Mouse (Mus musculus) spleen, postnatal 4 days (tissue): Measurements from ENCODE around the gene Opn3.
A peak's percentile ranks its signal among the peaks of the same experiment; 100 is the strongest.

Source experiments
- DNase-seq, 2 experiments: peaks; one replicate each; pipeline ENCODE4 v3.0.0; 2022; ENCODE audit warnings: low spot score in 2 of 2

The Opn3 gene

GRCm38 (mm10) chr1:175659900-175660299 is 32.7 kb downstream of the Opn3 start:
- DNase-seq = no peak

GRCm38 (mm10) chr1:175648615-175649014 is 44.0 kb downstream of the Opn3 start:
- DNase-seq = no peak

- DNase-seq = no peak
Measured at GRCm38 (mm10) chr1:175646952-175647351, 45.6 kb downstream of the Opn3 start.

GRCm38 (mm10) chr1:175643496-175644265 is 48.9 kb downstream of the Opn3 start:
- DNase-seq = no peak

- no peak for DNase-seq
Measured at GRCm38 (mm10) chr1:175640435-175641150, 52.0 kb downstream of the Opn3 start.

- DNase-seq = no peak
Measured at GRCm38 (mm10) chr1:175639072-175639471, 53.5 kb downstream of the Opn3 start.

GRCm38 (mm10) chr1:175637677-175638076 is 54.9 kb downstream of the Opn3 start:
- DNase-seq = no peak

- no peak for DNase-seq
Measured at GRCm38 (mm10) chr1:175632470-175632869, 60.1 kb downstream of the Opn3 start.

- no peak for DNase-seq
Measured at GRCm38 (mm10) chr1:175631721-175632221, 60.8 kb downstream of the Opn3 start.

- no peak for DNase-seq
Measured at GRCm38 (mm10) chr1:175631080-175631479, 61.5 kb downstream of the Opn3 start.

GRCm38 (mm10) chr1:175630345-175630744 is 62.2 kb downstream of the Opn3 start:
- no peak for DNase-seq

- DNase-seq = no peak
Measured at GRCm38 (mm10) chr1:175629248-175629647, 63.3 kb downstream of the Opn3 start.

GRCm38 (mm10) chr1:175625990-175626692 is 66.4 kb downstream of the Opn3 start:
- DNase-seq = peak in 1 of 2 experiments; percentile 32

- peak; percentile 91 to 94 for DNase-seq
Measured at GRCm38 (mm10) chr1:175625257-175625879, 67.2 kb downstream of the Opn3 start, which contains the start of gene Fh1. Gene Fh1 (minus strand): TSS chr1:175625635.

- no peak for DNase-seq
Measured at GRCm38 (mm10) chr1:175623656-175624055, 68.9 kb downstream of the Opn3 start.

GRCm38 (mm10) chr1:175619814-175620431 is 72.7 kb downstream of the Opn3 start, which contains the start of gene Kmo:
Gene Kmo (plus strand): TSS chr1:175620381.
- no peak for DNase-seq

- DNase-seq = no peak
Measured at GRCm38 (mm10) chr1:175614992-175615391, 77.6 kb downstream of the Opn3 start.
